Mouse (Mus musculus): ENCODE data around the gene Ntmt1. TPM values are rescaled to one million over a fixed set of nuclear protein-coding genes. Genes with fewer than 3 reads are reported as not detected.
A peak's percentile ranks its signal among the peaks of the same experiment; 100 is the strongest.

The Ntmt1 gene
- polyA plus RNA-seq, 1 experiment from 2014 or later = 90.0 TPM

- Histone ChIP-seq H3K4me3 (ENCODE audit: low read length) (no peak overlapping the region), H3K4me1 (ENCODE audit: control insufficient read depth, insufficient read depth, low read length) (peaks cover 25% of the 10 kb centered on the region), H3K27me3 (ENCODE audit: control insufficient read depth, insufficient read depth, low read length) (no peaks in the 10 kb centered on the region), H3K4me2 (ENCODE audit: low read depth, low read length) (no peak overlapping the region), H3K36me3 (ENCODE audit: control insufficient read depth, insufficient read depth) (no peaks in the 10 kb centered on the region), H3K27ac (ENCODE audit: low read length) (no peak overlapping the region), H3K9me3 (replicated peaks; ENCODE audit: control insufficient read depth, low read length) (no peaks in the 10 kb centered on the region), H3K9ac (ENCODE audit: low read length) (no peak overlapping the region)
- WGBS = 75% methylated on average over 5 of the region's 5 CpGs
- ATAC-seq (replicated peaks; ENCODE audit: extremely low read depth, insufficient read depth, low FRiP score) = no peak
These were observed 39.1 kb upstream of the Ntmt1 start for GRCm38 (mm10) chr2:30768529-30768928.

GRCm38 (mm10) chr2:30769187-30769586, 38.4 kb upstream of the Ntmt1 start:
- no peak overlapping the region for H3K4me2 ChIP-seq (ENCODE audit: low read depth, low read length)
- H3K4me1 ChIP-seq (ENCODE audit: control insufficient read depth, insufficient read depth, low read length) = peaks cover 26% of the 10 kb centered on the region
- H3K9ac ChIP-seq (ENCODE audit: low read length) = no peak overlapping the region
- no peaks in the 10 kb centered on the region for H3K9me3 ChIP-seq (replicated peaks; ENCODE audit: control insufficient read depth, low read length)
- no peaks in the 10 kb centered on the region for H3K36me3 ChIP-seq (ENCODE audit: control insufficient read depth, insufficient read depth)
- no peak overlapping the region for H3K27ac ChIP-seq (ENCODE audit: low read length)
- no peaks in the 10 kb centered on the region for H3K27me3 ChIP-seq (ENCODE audit: control insufficient read depth, insufficient read depth, low read length)
- no peak overlapping the region for H3K4me3 ChIP-seq (ENCODE audit: low read length)
- no peak for ATAC-seq (replicated peaks; ENCODE audit: extremely low read depth, insufficient read depth, low FRiP score)
- WGBS = 51% methylated on average over 6 of the region's 6 CpGs

GRCm38 (mm10) chr2:30771368-30771805, 36.2 kb upstream of the Ntmt1 start:
- 2% methylated on average over 51 of the region's 51 CpGs for WGBS
- Histone ChIP-seq H3K27ac (ENCODE audit: low read length) (peak overlapping the region; percentile 96), H3K4me2 (ENCODE audit: low read depth, low read length) (peak overlapping the region; percentile 95), H3K4me1 (ENCODE audit: control insufficient read depth, insufficient read depth, low read length) (peaks cover 26% of the 10 kb centered on the region), H3K9ac (ENCODE audit: low read length) (peak overlapping the region; percentile 85), H3K4me3 (ENCODE audit: low read length) (peak overlapping the region; percentile 62), H3K36me3 (ENCODE audit: control insufficient read depth, insufficient read depth) (no peaks in the 10 kb centered on the region), H3K9me3 (replicated peaks; ENCODE audit: control insufficient read depth, low read length) (no peaks in the 10 kb centered on the region), H3K27me3 (ENCODE audit: control insufficient read depth, insufficient read depth, low read length) (no peaks in the 10 kb centered on the region)
- 0 out of 2 replicates have a peak, but pooled peaks have one; percentile 5 for ATAC-seq (replicated peaks; ENCODE audit: extremely low read depth, insufficient read depth, low FRiP score)

GRCm38 (mm10) chr2:30771806-30772460, 35.7 kb upstream of the Ntmt1 start:
- H3K9ac ChIP-seq (ENCODE audit: low read length) = peak overlapping the region; percentile 85
- H3K27ac ChIP-seq (ENCODE audit: low read length) = peak overlapping the region; percentile 96
- H3K4me1 ChIP-seq (ENCODE audit: control insufficient read depth, insufficient read depth, low read length) = peaks cover 26% of the 10 kb centered on the region
- ATAC-seq (replicated peaks; ENCODE audit: extremely low read depth, insufficient read depth, low FRiP score) = peak; percentile 86
- H3K36me3 ChIP-seq (ENCODE audit: control insufficient read depth, insufficient read depth) = no peaks in the 10 kb centered on the region
- peak overlapping the region; percentile 62 for H3K4me3 ChIP-seq (ENCODE audit: low read length)
- no peaks in the 10 kb centered on the region for H3K9me3 ChIP-seq (replicated peaks; ENCODE audit: control insufficient read depth, low read length)
- 4% methylated on average over 19 of the region's 19 CpGs for WGBS
- peak overlapping the region; percentile 95 for H3K4me2 ChIP-seq (ENCODE audit: low read depth, low read length)
- no peaks in the 10 kb centered on the region for H3K27me3 ChIP-seq (ENCODE audit: control insufficient read depth, insufficient read depth, low read length)

GRCm38 (mm10) chr2:30772581-30773312, 34.9 kb upstream of the Ntmt1 start:
- no peak overlapping the region for H3K4me3 ChIP-seq (ENCODE audit: low read length)
- H3K9ac ChIP-seq (ENCODE audit: low read length) = peak overlapping the region; percentile 42; the same call in 1 of the 2 replicates
- no peaks in the 10 kb centered on the region for H3K9me3 ChIP-seq (replicated peaks; ENCODE audit: control insufficient read depth, low read length)
- peaks cover 26% of the 10 kb centered on the region for H3K4me1 ChIP-seq (ENCODE audit: control insufficient read depth, insufficient read depth, low read length)
- no peaks in the 10 kb centered on the region for H3K27me3 ChIP-seq (ENCODE audit: control insufficient read depth, insufficient read depth, low read length)
- peak; percentile 19 for ATAC-seq (replicated peaks; ENCODE audit: extremely low read depth, insufficient read depth, low FRiP score)
- WGBS = 36% methylated on average over 15 of the region's 15 CpGs
- H3K27ac ChIP-seq (ENCODE audit: low read length) = peak overlapping the region; percentile 96
- H3K36me3 ChIP-seq (ENCODE audit: control insufficient read depth, insufficient read depth) = no peaks in the 10 kb centered on the region
- H3K4me2 ChIP-seq (ENCODE audit: low read depth, low read length) = peak overlapping the region; percentile 95

GRCm38 (mm10) chr2:30773313-30774005, 34.2 kb upstream of the Ntmt1 start:
- ATAC-seq (replicated peaks; ENCODE audit: extremely low read depth, insufficient read depth, low FRiP score) = no peak
- Histone ChIP-seq H3K27ac (ENCODE audit: low read length) (peak overlapping the region; percentile 96), H3K4me3 (ENCODE audit: low read length) (no peak overlapping the region), H3K27me3 (ENCODE audit: control insufficient read depth, insufficient read depth, low read length) (no peaks in the 10 kb centered on the region), H3K4me1 (ENCODE audit: control insufficient read depth, insufficient read depth, low read length) (peaks cover 23% of the 10 kb centered on the region), H3K36me3 (ENCODE audit: control insufficient read depth, insufficient read depth) (no peaks in the 10 kb centered on the region), H3K9ac (ENCODE audit: low read length) (no peak overlapping the region), H3K9me3 (replicated peaks; ENCODE audit: control insufficient read depth, low read length) (no peaks in the 10 kb centered on the region), H3K4me2 (ENCODE audit: low read depth, low read length) (no peak overlapping the region)
- 78% methylated on average over 8 of the region's 8 CpGs for WGBS

- WGBS = 61% methylated on average over 3 of the region's 3 CpGs
- H3K4me1 ChIP-seq (ENCODE audit: control insufficient read depth, insufficient read depth, low read length) = peaks cover 30% of the 10 kb centered on the region
- H3K27ac ChIP-seq (ENCODE audit: low read length) = no peak overlapping the region
These were observed 31.7 kb upstream of the Ntmt1 start for GRCm38 (mm10) chr2:30775955-30776354.

GRCm38 (mm10) chr2:30777266-30777665, 30.4 kb upstream of the Ntmt1 start:
- no peaks in the 10 kb centered on the region for H3K9me3 ChIP-seq (replicated peaks; ENCODE audit: control insufficient read depth, low read length)
- ATAC-seq (replicated peaks; ENCODE audit: extremely low read depth, insufficient read depth, low FRiP score) = no peak
- H3K36me3 ChIP-seq (ENCODE audit: control insufficient read depth, insufficient read depth) = no peaks in the 10 kb centered on the region
- H3K4me2 ChIP-seq (ENCODE audit: low read depth, low read length) = no peak overlapping the region
- peaks cover 20% of the 10 kb centered on the region for H3K4me1 ChIP-seq (ENCODE audit: control insufficient read depth, insufficient read depth, low read length)
- WGBS = 69% methylated on average over 3 of the region's 3 CpGs
- H3K27me3 ChIP-seq (ENCODE audit: control insufficient read depth, insufficient read depth, low read length) = no peaks in the 10 kb centered on the region
- no peak overlapping the region for H3K9ac ChIP-seq (ENCODE audit: low read length)
- no peak overlapping the region for H3K27ac ChIP-seq (ENCODE audit: low read length)
- H3K4me3 ChIP-seq (ENCODE audit: low read length) = no peak overlapping the region

More at GRCm38 (mm10) chr2:30775955-30776354, 31.7 kb upstream of the Ntmt1 start:
- Histone ChIP-seq H3K27me3 (ENCODE audit: control insufficient read depth, insufficient read depth, low read length) (no peaks in the 10 kb centered on the region), H3K4me2 (ENCODE audit: low read depth, low read length) (no peak overlapping the region), H3K9ac (ENCODE audit: low read length) (no peak overlapping the region), H3K36me3 (ENCODE audit: control insufficient read depth, insufficient read depth) (no peaks in the 10 kb centered on the region), H3K4me3 (ENCODE audit: low read length) (no peak overlapping the region), H3K9me3 (replicated peaks; ENCODE audit: control insufficient read depth, low read length) (no peaks in the 10 kb centered on the region)
- ATAC-seq (replicated peaks; ENCODE audit: extremely low read depth, insufficient read depth, low FRiP score) = no peak

GRCm38 (mm10) chr2:30778235-30778634, 29.4 kb upstream of the Ntmt1 start:
- H3K4me3 ChIP-seq (ENCODE audit: low read length) = no peak overlapping the region
- no peaks in the 10 kb centered on the region for H3K27me3 ChIP-seq (ENCODE audit: control insufficient read depth, insufficient read depth, low read length)
- ATAC-seq (replicated peaks; ENCODE audit: extremely low read depth, insufficient read depth, low FRiP score) = no peak
- no peak overlapping the region for H3K9ac ChIP-seq (ENCODE audit: low read length)
- peaks cover 12% of the 10 kb centered on the region for H3K4me1 ChIP-seq (ENCODE audit: control insufficient read depth, insufficient read depth, low read length)
- H3K27ac ChIP-seq (ENCODE audit: low read length) = no peak overlapping the region
- H3K4me2 ChIP-seq (ENCODE audit: low read depth, low read length) = no peak overlapping the region
- H3K9me3 ChIP-seq (replicated peaks; ENCODE audit: control insufficient read depth, low read length) = no peaks in the 10 kb centered on the region
- H3K36me3 ChIP-seq (ENCODE audit: control insufficient read depth, insufficient read depth) = no peaks in the 10 kb centered on the region
- WGBS = 79% methylated on average over 4 of the region's 4 CpGs
